Mouse (Mus musculus) limb, embryonic 14.5 days (tissue): ENCODE data around the gene Mon2. TPM values are rescaled to one million over a fixed set of nuclear protein-coding genes. Genes with fewer than 3 reads are reported as not detected.

Experiments used
- ATAC-seq: fragments of 200-750 bp; cut with Nextera tagmentation; 2 replicates; pipeline ENCODE4 v1.8.0; 2017; ENCODE audit warnings: low read depth, moderate number of reproducible peaks, moderate TSS enrichment; ENCODE audit not compliant: low FRiP score
- DNase-seq: peaks from one replicate; pipeline ENCODE4 v3.0.0-alpha.2; 2015; ENCODE audit warnings: low spot score
- H3K27ac ChIP-seq: fragments of 300-500 bp; sonication (generic); replicated peaks from 2 replicates; pipeline ENCODE4 v1.5.1; 2014; ENCODE audit warnings: low read depth, mild to moderate bottlenecking, low read length, moderate library complexity, mixed read lengths
- H3K27me3 ChIP-seq: fragments of 300-500 bp; sonication (generic); 2 replicates; pipeline ENCODE4 v1.6.1; 2014; ENCODE audit warnings: low read length, mixed read lengths; ENCODE audit not compliant: control insufficient read depth, insufficient read depth
- H3K36me3 ChIP-seq: fragments of 300-500 bp; sonication (generic); 2 replicates; pipeline ENCODE4 v1.6.1; 2014; ENCODE audit warnings: mild to moderate bottlenecking, low read length, moderate library complexity, mixed read lengths; ENCODE audit not compliant: control insufficient read depth, insufficient read depth
- H3K4me1 ChIP-seq: fragments of 300-500 bp; sonication (generic); 2 replicates; pipeline ENCODE4 v1.6.1; 2014; ENCODE audit warnings: antibody characterized with exemption, low read length, mixed read lengths; ENCODE audit not compliant: control insufficient read depth, insufficient read depth
- H3K4me2 ChIP-seq: fragments of 300-500 bp; sonication (generic); replicated peaks from 2 replicates; pipeline ENCODE4 v1.6.1; 2014; ENCODE audit warnings: low read depth, mild to moderate bottlenecking, low read length, moderate library complexity; ENCODE audit not compliant: severe bottlenecking
- H3K4me3 ChIP-seq: fragments of 300-500 bp; sonication (generic); replicated peaks from 2 replicates; pipeline ENCODE4 v1.5.1; 2014; ENCODE audit warnings: low read length
- H3K9ac ChIP-seq: fragments of 300-500 bp; sonication (generic); 2 replicates; pipeline ENCODE4 v1.6.1; 2014; ENCODE audit warnings: mild to moderate bottlenecking, low read depth, low read length, moderate library complexity; ENCODE audit not compliant: severe bottlenecking
- H3K9me3 ChIP-seq: fragments of 300-500 bp; sonication (generic); 2 replicates; pipeline ENCODE4 v1.6.1; 2016; ENCODE audit warnings: low read length; ENCODE audit not compliant: control insufficient read depth
- POLR2A ChIP-seq: fragments of 200-500 bp; IDR thresholded peaks from 2 replicates; pipeline ENCODE4 v1.8.0; 2012; ENCODE audit warnings: inconsistent platforms, mild to moderate bottlenecking, moderate library complexity, borderline replicate concordance; ENCODE audit not compliant: insufficient read depth, insufficient read length; ENCODE audit errors: extremely low read depth
- WGBS: fragments of 180-500 bp; shearing (Covaris S2); extraction: QIAGEN DNeasy Blood & Tissue Kit; methylation state at CpG from one replicate; pipeline ENCODE4 v1.1.7; 2014; 5-methylcytosine and 5-hydroxymethylcytosine counted together
- polyA plus RNA-seq, 2 experiments: library from polyadenylated mRNA; depleted of rRNA in 1 of 2; stranded (reverse) in 1 of 2; unstranded in 1 of 2; fragments of >200 nt; fragmentation: Nextera tagmentation in 1 of 2; extraction: Ambion mirVana in 1 of 2; gene quantifications; 2 replicates each; pipeline versions ENCODE4 v1.2.1 to v1.2.3; 2012 to 2014

Mon2 gene
- polyA plus RNA-seq, 2 experiments, result 46.3 to 83.3 TPM

- WGBS, result 80% methylated on average over 7 of the region's 7 CpGs
- H3K27ac ChIP-seq, result no peak overlapping the region
- ATAC-seq (no peak), DNase-seq (no peak)
- no peak for TF ChIP-seq POLR2A
- H3K9me3 ChIP-seq, result no peaks in the 10 kb centered on the region
- no peaks in the 10 kb centered on the region for H3K27me3 ChIP-seq
- no peak overlapping the region for H3K4me3 ChIP-seq
- H3K36me3 ChIP-seq, result peaks cover 25% of the 10 kb centered on the region
- no peaks in the 10 kb centered on the region for H3K4me1 ChIP-seq
- no peak overlapping the region for H3K9ac ChIP-seq
- no peak overlapping the region for H3K4me2 ChIP-seq
Measured at GRCm38 (mm10) chr10:123052021-123052420, 24.3 kb downstream of the Mon2 start.

- Histone ChIP-seq H3K9ac (no peak overlapping the region), H3K4me1 (no peaks in the 10 kb centered on the region), H3K4me2 (no peak overlapping the region), H3K9me3 (no peaks in the 10 kb centered on the region), H3K4me3 (no peak overlapping the region), H3K27ac (no peak overlapping the region), H3K27me3 (no peaks in the 10 kb centered on the region), H3K36me3 (peaks cover 45% of the 10 kb centered on the region)
- WGBS, result 81% methylated on average over 1 of the region's 1 CpGs
- ATAC-seq (no peak), DNase-seq (no peak)
- TF ChIP-seq POLR2A, result no peak
Measured at GRCm38 (mm10) chr10:123048730-123049129, 27.6 kb downstream of the Mon2 start.

- DNase-seq (no peak), ATAC-seq (no peak)
- Histone ChIP-seq H3K9me3 (no peaks in the 10 kb centered on the region), H3K4me2 (no peak overlapping the region), H3K27ac (no peak overlapping the region), H3K4me1 (no peaks in the 10 kb centered on the region), H3K36me3 (peaks cover 69% of the 10 kb centered on the region), H3K4me3 (no peak overlapping the region), H3K27me3 (no peaks in the 10 kb centered on the region), H3K9ac (no peak overlapping the region)
- 65% methylated on average over 2 of the region's 2 CpGs for WGBS
- no peak for TF ChIP-seq POLR2A
Measured at GRCm38 (mm10) chr10:123039936-123040335, 36.4 kb downstream of the Mon2 start.

- H3K4me1 ChIP-seq, result no peaks in the 10 kb centered on the region
- H3K27ac ChIP-seq, result no peak overlapping the region
- H3K36me3 ChIP-seq, result peaks cover 87% of the 10 kb centered on the region
- no peak for DNase-seq
- no peak overlapping the region for H3K4me3 ChIP-seq
- no peak for ATAC-seq
- H3K9ac ChIP-seq, result no peak overlapping the region
- H3K27me3 ChIP-seq, result no peaks in the 10 kb centered on the region
- no peak for TF ChIP-seq POLR2A
- H3K4me2 ChIP-seq, result no peak overlapping the region
- WGBS, result 85% methylated on average over 14 of the region's 14 CpGs
- no peaks in the 10 kb centered on the region for H3K9me3 ChIP-seq
Measured at GRCm38 (mm10) chr10:123032078-123032646, 44.1 kb downstream of the Mon2 start.

GRCm38 (mm10) chr10:123031449-123031848 is 44.9 kb downstream of the Mon2 start:
- ATAC-seq (no peak), DNase-seq (no peak)
- Histone ChIP-seq H3K27me3 (no peaks in the 10 kb centered on the region), H3K27ac (no peak overlapping the region), H3K9me3 (no peaks in the 10 kb centered on the region), H3K9ac (no peak overlapping the region), H3K4me1 (no peaks in the 10 kb centered on the region), H3K36me3 (peaks cover 87% of the 10 kb centered on the region), H3K4me2 (no peak overlapping the region), H3K4me3 (no peak overlapping the region)
- TF ChIP-seq POLR2A, result no peak
- 95% methylated on average over 8 of the region's 8 CpGs for WGBS

- 90% methylated on average over 9 of the region's 9 CpGs for WGBS
Measured at GRCm38 (mm10) chr10:123030589-123030988, 45.7 kb downstream of the Mon2 start.

More at GRCm38 (mm10) chr10:123030589-123030988, 45.7 kb downstream of the Mon2 start:
- no peak overlapping the region for H3K4me2 ChIP-seq
- H3K36me3 ChIP-seq, result peaks cover 87% of the 10 kb centered on the region
- H3K4me1 ChIP-seq, result no peaks in the 10 kb centered on the region
- H3K27ac ChIP-seq, result no peak overlapping the region
- ATAC-seq (no peak), DNase-seq (no peak)
- no peaks in the 10 kb centered on the region for H3K27me3 ChIP-seq
- no peak overlapping the region for H3K9ac ChIP-seq
- no peak for TF ChIP-seq POLR2A
- H3K4me3 ChIP-seq, result no peak overlapping the region
- no peaks in the 10 kb centered on the region for H3K9me3 ChIP-seq
